Mouse (Mus musculus) G1E (cell line): ENCODE data around the gene Fam129a.

Source experiments
- CTCF ChIP-seq: IDR thresholded peaks from 2 replicates; pipeline ENCODE4 v1.5.1; 2012; ENCODE audit warnings: low read depth, low read length, inconsistent platforms, mixed read lengths
- GATA1 ChIP-seq: IDR thresholded peaks from 2 replicates; pipeline ENCODE4 v1.6.1; 2012; ENCODE audit warnings: borderline replicate concordance, low read length, inconsistent platforms, mixed read lengths

- no peak for TF ChIP-seq CTCF
- no peak for TF ChIP-seq GATA1
Measured at GRCm38 (mm10) chr1:151581977-151582376, 11.0 kb downstream of the Fam129a start.
